In genomic region chr11:103900803-103901580, GRCm38 (mm10) we compare ENCODE assay signal across 11 mouse cellular contexts. TPM values are rescaled to one million over a fixed set of nuclear protein-coding genes. Genes with fewer than 3 reads are reported as not detected.
DNase-seq lines count a peak whose midpoint lies in the region; ATAC-seq and TF ChIP-seq lines count a peak whose summit lies in the region.
"Had no signal": no experiment of that assay in that cellular context is flagged by ENCODE, and none has a peak within 500 bp of the region (broad histone marks: within the 10 kb centered on the region; RNA-seq: fewer than 3 reads in every experiment).

No protein-coding gene starts in this region.

- intact Hi-C loops in gastrocnemius, adult 2 months (cut with DNase I) = no loop called here
- intact Hi-C loops in heart, postnatal 25 days (cut with DNase I) = no loop called here

- H3K4me1 ChIP-seq in lung, adult 2 months (ENCODE audit: control insufficient read depth, insufficient read depth, low read length) = no peaks in the 10 kb centered on the region

- no peak for TF ChIP-seq CTCF in lung, adult 2 months (IDR thresholded peaks at IDR 0.05; ENCODE audit: insufficient read depth, low read length)
- no peak for TF ChIP-seq CTCF in gastrocnemius, adult 2 months (IDR thresholded peaks at IDR 0.05)

- no peak overlapping the region for H3K4me3 ChIP-seq in lung, adult 2 months (replicated peaks; ENCODE audit: extremely low read depth, low read depth, low read length)
- H3K4me3 ChIP-seq in gastrocnemius, adult 2 months = peak overlapping the region; percentile 41
- H3K4me3 ChIP-seq: myocyte had no signal

- peak overlapping the region; percentile 70 for H3K27ac ChIP-seq in gastrocnemius, adult 2 months

- 61% methylated on average over 20 of the region's 20 CpGs for WGBS in lung, adult 2 months

- TF ChIP-seq POLR2A in lung, adult 2 months (IDR thresholded peaks at IDR 0.05; ENCODE audit: borderline replicate concordance, extremely low read depth, low read depth, low read length) = no peak

- peak; percentile 40 to 52 for DNase-seq in lung, adult 18-20 months
- no peak for DNase-seq in lung, adult 2 months
- peak; percentile 89 for DNase-seq in gastrocnemius, adult 2 months
- DNase-seq in heart, postnatal 25 days (ENCODE audit: low spot score) = peak; percentile 13
- DNase-seq in urinary bladder, adult 18-20 months (ENCODE audit: low spot score in 2 of 2) = peak; percentile 28 to 30
- no peak for DNase-seq in cerebellum, postnatal 4 days (ENCODE audit: low spot score in 2 of 2)
- DNase-seq in spleen, postnatal 36 days (ENCODE audit: low spot score in 2 of 2) = no peak
- DNase-seq: cerebellum, adult 11 months; thymus, adult 2 months had no signal

- ATAC-seq in activated CD4-positive, CD25-positive, alpha-beta regulatory T cell, adult 4 months = no peak

RNA-seq across cellular contexts. Expression of gene Nsf, which starts 52.9 kb away (rescaled TPM):
- 27.5 and 35.2 TPM in 2 replicates for polyA plus RNA-seq in lung, adult 2 months (2012; rRNA removed)
- 10 to 100 TPM; 20.0 to 24.6 TPM for total RNA-seq in gastrocnemius, adult 2 months (2021)
- 10 to 100 TPM; 31.3 to 31.9 TPM for total RNA-seq in heart, postnatal 25 days (2021)
- 10 to 100 TPM; 47.7 to 60.0 TPM for polyA plus RNA-seq in activated CD4-positive, CD25-positive, alpha-beta regulatory T cell, adult 4 months (2017; shearing (Covaris generic))

Comparison
In these comparisons a context has a peak if more than half of its experiments do, and no peak if none do; other contexts are left out.
1. DNase-seq: peak in lung, adult 18-20 months (2 of 2), gastrocnemius, adult 2 months (single experiment), heart, postnatal 25 days (single experiment) and urinary bladder, adult 18-20 months (2 of 2); none in lung, adult 2 months (single experiment), cerebellum, postnatal 4 days (0 of 2) and spleen, postnatal 36 days (0 of 2).